In the genomic region with DNA sequence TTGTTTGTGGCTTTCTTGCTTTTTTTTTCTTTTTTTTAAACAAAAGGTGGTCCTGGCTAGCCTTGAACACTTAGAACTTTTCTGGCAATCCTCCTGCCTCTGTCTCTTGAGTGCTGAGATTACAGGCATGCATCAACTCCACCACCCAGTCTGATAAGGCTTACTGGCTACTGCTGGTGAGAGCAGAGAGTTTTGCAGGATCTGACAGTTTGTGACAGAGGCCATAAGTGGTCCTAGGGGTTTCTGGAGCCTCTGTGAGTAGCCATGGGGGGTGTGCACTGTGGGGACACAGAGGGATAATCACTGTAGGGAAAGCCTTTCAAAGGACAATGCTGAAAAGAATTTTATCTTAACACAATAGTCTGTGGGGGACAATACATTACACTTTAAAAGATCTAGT, we compare ENCODE assay signal across 7 mouse cellular contexts.
DNase-seq lines count a peak whose midpoint lies in the region; ATAC-seq and TF ChIP-seq lines count a peak whose summit lies in the region.

No protein-coding gene starts in this region.

- H3K36me3 ChIP-seq in lung, embryonic 14.5 days (ENCODE audit: insufficient read depth): no peaks in the 10 kb centered on the region
- H3K36me3 ChIP-seq in forebrain, embryonic 15.5 days: no peaks in the 10 kb centered on the region
- no peaks in the 10 kb centered on the region for H3K36me3 ChIP-seq in limb, embryonic 15.5 days
- H3K36me3 ChIP-seq in stomach, embryonic 15.5 days: no peaks in the 10 kb centered on the region

- 0 out of 2 replicates have a peak, but pooled peaks cover 2% of the 10 kb centered on the region for H3K27me3 ChIP-seq in lung, embryonic 14.5 days (ENCODE audit: insufficient read depth, low read length)
- no peaks in the 10 kb centered on the region for H3K27me3 ChIP-seq in forebrain, embryonic 15.5 days
- no peaks in the 10 kb centered on the region for H3K27me3 ChIP-seq in limb, embryonic 15.5 days
- H3K27me3 ChIP-seq in stomach, embryonic 15.5 days (replicated peaks): no peaks in the 10 kb centered on the region

- H3K4me1 ChIP-seq in lung, embryonic 14.5 days (ENCODE audit: insufficient read depth): peaks cover 18% of the 10 kb centered on the region; the same call in 1 of the 2 replicates
- peaks cover 22% of the 10 kb centered on the region for H3K4me1 ChIP-seq in forebrain, embryonic 15.5 days
- H3K4me1 ChIP-seq in limb, embryonic 15.5 days: peaks cover 23% of the 10 kb centered on the region
- H3K4me1 ChIP-seq in stomach, embryonic 15.5 days: peaks cover 14% of the 10 kb centered on the region; the same call in 1 of the 2 replicates

- H3K9ac ChIP-seq in lung, embryonic 14.5 days: no peak overlapping the region
- H3K9ac ChIP-seq in forebrain, embryonic 15.5 days (replicated peaks): peak overlapping the region; percentile 69; the same call in 1 of the 2 replicates
- no peak overlapping the region for H3K9ac ChIP-seq in limb, embryonic 15.5 days
- H3K9ac ChIP-seq in stomach, embryonic 15.5 days: no peak overlapping the region

- no peaks in the 10 kb centered on the region for H3K9me3 ChIP-seq in lung, embryonic 14.5 days (ENCODE audit: low read depth, low read length)
- no peaks in the 10 kb centered on the region for H3K9me3 ChIP-seq in forebrain, embryonic 15.5 days
- no peaks in the 10 kb centered on the region for H3K9me3 ChIP-seq in limb, embryonic 15.5 days
- H3K9me3 ChIP-seq in stomach, embryonic 15.5 days: no peaks in the 10 kb centered on the region

- no peak for TF ChIP-seq CTCF in lung, embryonic 14.5 days (IDR thresholded peaks at IDR 0.05; ENCODE audit: low read depth)

- H3K4me2 ChIP-seq in lung, embryonic 14.5 days: peak overlapping the region; percentile 74
- H3K4me2 ChIP-seq in forebrain, embryonic 15.5 days (replicated peaks): peak overlapping the region; percentile 54
- H3K4me2 ChIP-seq in limb, embryonic 15.5 days: peak overlapping the region; percentile 72
- peak overlapping the region; percentile 57 for H3K4me2 ChIP-seq in stomach, embryonic 15.5 days

- no peak for DNase-seq in lung, embryonic 14.5 days
- no peak for DNase-seq in lung, postnatal 10 days
- no peak for DNase-seq in cerebellum, postnatal 14 days
- no peak for DNase-seq in urinary bladder, adult 18-20 months (ENCODE audit: low spot score in 2 of 2)

- H3K4me3 ChIP-seq in lung, embryonic 14.5 days (ENCODE audit: low read depth, low read length): peak overlapping the region; percentile 54
- H3K4me3 ChIP-seq in forebrain, embryonic 15.5 days: peak overlapping the region; percentile 69
- H3K4me3 ChIP-seq in limb, embryonic 15.5 days: peak overlapping the region; percentile 67; the same call in 1 of the 2 replicates
- H3K4me3 ChIP-seq in stomach, embryonic 15.5 days (replicated peaks): peak overlapping the region; percentile 59; the same call in 1 of the 2 replicates

- ATAC-seq in lung, embryonic 14.5 days (ENCODE audit: insufficient read depth): no peak
- ATAC-seq in forebrain, embryonic 15.5 days (replicated peaks): no peak
- ATAC-seq in limb, embryonic 15.5 days (ENCODE audit: insufficient number of reproducible peaks, low FRiP score, low TSS enrichment, low read depth): no peak
- ATAC-seq in stomach, embryonic 15.5 days (ENCODE audit: insufficient read depth, low FRiP score, low read depth): no peak

- peak overlapping the region; percentile 87; the same call in 1 of the 2 replicates for H3K27ac ChIP-seq in lung, embryonic 14.5 days (ENCODE audit: low read depth)
- 0 out of 2 replicates have a peak overlapping the region, but pooled peaks have one; percentile 80 for H3K27ac ChIP-seq in forebrain, embryonic 15.5 days (replicated peaks)
- peak overlapping the region; percentile 86; the same call in 1 of the 2 replicates for H3K27ac ChIP-seq in limb, embryonic 15.5 days
- H3K27ac ChIP-seq in stomach, embryonic 15.5 days: no peak overlapping the region
